ENCODE assay signal across 23 mouse cellular contexts in genomic region chr12:55448457-55448856, GRCm38 (mm10). TPM values are rescaled to one million over a fixed set of nuclear protein-coding genes. Genes with fewer than 3 reads are reported as not detected.
DNase-seq lines count a peak whose midpoint lies in the region; ATAC-seq and TF ChIP-seq lines count a peak whose summit lies in the region.
"Had no signal": no experiment of that assay in that cellular context is flagged by ENCODE, and none has a peak within 500 bp of the region (broad histone marks: within the 10 kb centered on the region; RNA-seq: fewer than 3 reads in every experiment).

No protein-coding gene starts in this region.

- H3K4me3 ChIP-seq in heart, embryonic 15.5 days, result no peak overlapping the region
- H3K4me3 ChIP-seq in heart, adult 2 months, result no peak overlapping the region
- no peak overlapping the region for H3K4me3 ChIP-seq in midbrain, embryonic 11.5 days (ENCODE audit: low read depth, low read length)
- H3K4me3 ChIP-seq in midbrain, embryonic 14.5 days (replicated peaks; ENCODE audit: low read depth, low read length), result no peak overlapping the region
- H3K4me3 ChIP-seq in stomach, postnatal 0 days (ENCODE audit: low read depth, low read length), result no peak overlapping the region
- H3K4me3 ChIP-seq: embryonic facial prominence, embryonic 12.5 days; embryonic facial prominence, embryonic 15.5 days; forebrain, embryonic 12.5 days; forebrain, embryonic 15.5 days; hindbrain, embryonic 12.5 days; hindbrain, embryonic 15.5 days had no signal

- H3K4me1 ChIP-seq in heart, embryonic 15.5 days (replicated peaks), result peaks cover 43% of the 10 kb centered on the region
- peaks cover 28% of the 10 kb centered on the region for H3K4me1 ChIP-seq in heart, adult 2 months (ENCODE audit: control insufficient read depth, insufficient read depth, low read length)
- peaks cover 10% of the 10 kb centered on the region for H3K4me1 ChIP-seq in midbrain, embryonic 11.5 days (ENCODE audit: control insufficient read depth, insufficient read depth, low read length)
- peaks cover 8% of the 10 kb centered on the region; the same call in 1 of the 2 replicates for H3K4me1 ChIP-seq in midbrain, embryonic 14.5 days (ENCODE audit: control insufficient read depth, insufficient read depth, low read length)
- H3K4me1 ChIP-seq in stomach, postnatal 0 days (replicated peaks; ENCODE audit: control insufficient read depth, insufficient read depth), result peaks cover 9% of the 10 kb centered on the region; the same call in 1 of the 2 replicates

- H3K27me3 ChIP-seq in heart, embryonic 15.5 days, result no peaks in the 10 kb centered on the region
- H3K27me3 ChIP-seq in heart, adult 2 months (ENCODE audit: control insufficient read depth, insufficient read depth, low read length), result no peaks in the 10 kb centered on the region
- H3K27me3 ChIP-seq in midbrain, embryonic 11.5 days (ENCODE audit: control insufficient read depth, insufficient read depth, low read length), result no peaks in the 10 kb centered on the region
- no peaks in the 10 kb centered on the region for H3K27me3 ChIP-seq in midbrain, embryonic 14.5 days (ENCODE audit: control insufficient read depth, insufficient read depth, low read length)
- H3K27me3 ChIP-seq in stomach, postnatal 0 days (ENCODE audit: control insufficient read depth, insufficient read depth, low read length), result no peaks in the 10 kb centered on the region
- H3K27me3 ChIP-seq: embryonic facial prominence, embryonic 12.5 days; embryonic facial prominence, embryonic 15.5 days; forebrain, embryonic 12.5 days; forebrain, embryonic 15.5 days; hindbrain, embryonic 12.5 days; hindbrain, embryonic 15.5 days had no signal

- DNase-seq in heart, adult 2 months, result no peak
- no peak for DNase-seq in midbrain, embryonic 11.5 days (ENCODE audit: low spot score, missing footprints)
- no peak for DNase-seq in midbrain, embryonic 14.5 days
- DNase-seq in stomach, postnatal 0 days (ENCODE audit: low spot score), result no peak
- DNase-seq in thymus, postnatal 36 days, result no peak
- DNase-seq: adrenal gland, adult 8-10 months; adrenal gland, postnatal 25 days; cerebellum, adult 18-20 months; cerebellum, adult 9-10 months; cerebellum, postnatal 25 days; gastrocnemius, postnatal 10 days; gastrocnemius, postnatal 36 days; heart, postnatal 14 days had no signal

- TF ChIP-seq POLR2A in heart, adult 2 months (IDR thresholded peaks at IDR 0.05; ENCODE audit: insufficient read depth, low read depth, low read length), result no peak

- no peak overlapping the region for H3K9ac ChIP-seq in heart, embryonic 15.5 days
- no peak overlapping the region for H3K9ac ChIP-seq in heart, adult 2 months (ENCODE audit: low read depth, low read length)
- H3K9ac ChIP-seq in midbrain, embryonic 11.5 days (ENCODE audit: low read length), result no peak overlapping the region
- no peak overlapping the region for H3K9ac ChIP-seq in midbrain, embryonic 14.5 days (replicated peaks; ENCODE audit: low read length)
- no peak overlapping the region for H3K9ac ChIP-seq in stomach, postnatal 0 days (ENCODE audit: low read length)
- H3K9ac ChIP-seq: embryonic facial prominence, embryonic 12.5 days; embryonic facial prominence, embryonic 15.5 days; forebrain, embryonic 12.5 days; forebrain, embryonic 15.5 days; hindbrain, embryonic 12.5 days; hindbrain, embryonic 15.5 days had no signal

- WGBS in heart, embryonic 15.5 days, result 70% methylated on average over 2 of the region's 2 CpGs
- 88% methylated on average over 2 of the region's 2 CpGs for WGBS in heart, adult 2 months
- 76% methylated on average over 2 of the region's 2 CpGs for WGBS in midbrain, embryonic 11.5 days
- 64% methylated on average over 2 of the region's 2 CpGs for WGBS in midbrain, embryonic 14.5 days
- 70% methylated on average over 2 of the region's 2 CpGs for WGBS in stomach, postnatal 0 days

- no peaks in the 10 kb centered on the region for H3K79me2 ChIP-seq in heart, adult 2 months (replicated peaks; ENCODE audit: control insufficient read depth, insufficient read depth, low read length)

- TF ChIP-seq CTCF in heart, adult 2 months (IDR thresholded peaks at IDR 0.05), result no peak
- TF ChIP-seq CTCF in stomach, postnatal 0 days (IDR thresholded peaks at IDR 0.05; ENCODE audit: low read depth), result no peak

- H3K27ac ChIP-seq in heart, embryonic 15.5 days, result peak overlapping the region; percentile 98; the same call in 1 of the 2 replicates
- H3K27ac ChIP-seq in heart, adult 2 months, result no peak overlapping the region
- no peak overlapping the region; the same call in 1 of the 2 replicates for H3K27ac ChIP-seq in midbrain, embryonic 11.5 days (ENCODE audit: low read depth, low read length)
- H3K27ac ChIP-seq in midbrain, embryonic 14.5 days (replicated peaks; ENCODE audit: low read depth, low read length), result no peak overlapping the region
- 0 out of 2 replicates have a peak overlapping the region, but pooled peaks have one; percentile 18 for H3K27ac ChIP-seq in stomach, postnatal 0 days (replicated peaks)
- H3K27ac ChIP-seq: embryonic facial prominence, embryonic 12.5 days; embryonic facial prominence, embryonic 15.5 days; forebrain, embryonic 12.5 days; forebrain, embryonic 15.5 days; hindbrain, embryonic 12.5 days; hindbrain, embryonic 15.5 days had no signal

- no peak for ATAC-seq in heart, embryonic 15.5 days (replicated peaks; ENCODE audit: insufficient number of reproducible peaks, insufficient read depth, low FRiP score, low read depth)
- ATAC-seq in midbrain, embryonic 11.5 days (ENCODE audit: low FRiP score), result peak; percentile 66; the same call in 1 of the 2 replicates
- ATAC-seq in midbrain, embryonic 14.5 days (ENCODE audit: low FRiP score, low TSS enrichment), result no peak
- no peak for ATAC-seq in stomach, postnatal 0 days (ENCODE audit: low FRiP score, low TSS enrichment)
- ATAC-seq: activated CD4-positive, CD25-positive, alpha-beta regulatory T cell, adult 4 months; CD4-positive, CD25-positive, alpha-beta regulatory T cell, adult 4 months; forebrain, embryonic 15.5 days had no signal

- no peak overlapping the region for H3K4me2 ChIP-seq in heart, embryonic 15.5 days
- no peak overlapping the region for H3K4me2 ChIP-seq in midbrain, embryonic 11.5 days
- H3K4me2 ChIP-seq in midbrain, embryonic 14.5 days (ENCODE audit: low read length), result no peak overlapping the region
- no peak overlapping the region for H3K4me2 ChIP-seq in stomach, postnatal 0 days (replicated peaks; ENCODE audit: low read depth)
- H3K4me2 ChIP-seq: embryonic facial prominence, embryonic 12.5 days; embryonic facial prominence, embryonic 15.5 days; forebrain, embryonic 12.5 days; forebrain, embryonic 15.5 days; heart, embryonic 11.5 days; hindbrain, embryonic 12.5 days; hindbrain, embryonic 15.5 days had no signal

- TF ChIP-seq EP300 in heart, adult 2 months (IDR thresholded peaks at IDR 0.05; ENCODE audit: insufficient read depth, low read depth, low read length), result no peak
- TF ChIP-seq EP300 in stomach, postnatal 0 days (optimal IDR thresholded peaks at IDR 0.05), result no peak

- intact Hi-C loops in heart, adult 2 months (cut with DNase I), result no loop called here

- H3K9me3 ChIP-seq in heart, embryonic 15.5 days (replicated peaks), result no peaks in the 10 kb centered on the region
- no peaks in the 10 kb centered on the region for H3K9me3 ChIP-seq in midbrain, embryonic 11.5 days (ENCODE audit: control insufficient read depth, low read length)
- H3K9me3 ChIP-seq in midbrain, embryonic 14.5 days (ENCODE audit: control insufficient read depth, low read length), result no peaks in the 10 kb centered on the region
- no peaks in the 10 kb centered on the region for H3K9me3 ChIP-seq in stomach, postnatal 0 days (ENCODE audit: control insufficient read depth, low read length)
- H3K9me3 ChIP-seq: embryonic facial prominence, embryonic 12.5 days; embryonic facial prominence, embryonic 15.5 days; forebrain, embryonic 12.5 days; forebrain, embryonic 15.5 days; hindbrain, embryonic 12.5 days; hindbrain, embryonic 15.5 days had no signal

- no peaks in the 10 kb centered on the region for H3K36me3 ChIP-seq in heart, embryonic 15.5 days
- no peaks in the 10 kb centered on the region; the same call in 1 of the 2 replicates for H3K36me3 ChIP-seq in heart, adult 2 months (ENCODE audit: control insufficient read depth, insufficient read depth, low read length)
- H3K36me3 ChIP-seq in midbrain, embryonic 11.5 days (ENCODE audit: control insufficient read depth, insufficient read depth, low read length), result no peaks in the 10 kb centered on the region
- H3K36me3 ChIP-seq in midbrain, embryonic 14.5 days (ENCODE audit: control insufficient read depth, insufficient read depth, low read length), result no peaks in the 10 kb centered on the region
- H3K36me3 ChIP-seq in stomach, postnatal 0 days (ENCODE audit: control insufficient read depth, insufficient read depth, low read length), result no peaks in the 10 kb centered on the region
- H3K36me3 ChIP-seq: embryonic facial prominence, embryonic 12.5 days; embryonic facial prominence, embryonic 15.5 days; forebrain, embryonic 12.5 days; forebrain, embryonic 15.5 days; hindbrain, embryonic 12.5 days; hindbrain, embryonic 15.5 days had no signal

RNA-seq across cellular contexts. Expression of gene Nfkbia, which starts 44.0 kb away (rescaled TPM):
- 61.4 and 82.5 TPM in 2 replicates for polyA plus RNA-seq in heart, embryonic 15.5 days (2015; fragmentation: Nextera tagmentation; extraction: Ambion mirVana)
- total RNA-seq in heart, adult 2 months (2021), result 10 to 100 TPM; 65.7 to 80.3 TPM
- polyA plus RNA-seq in heart, adult 2 months (2012; rRNA removed), result 86.0 and 106 TPM in 2 replicates
- 43.1 and 45.0 TPM in 2 replicates for polyA plus RNA-seq in midbrain, embryonic 11.5 days (2014; fragmentation: Nextera tagmentation; extraction: Ambion mirVana)
- 49.6 and 52.1 TPM in 2 replicates for polyA plus RNA-seq in midbrain, embryonic 14.5 days (2014; fragmentation: Nextera tagmentation; extraction: Ambion mirVana)
- 110 and 119 TPM in 2 replicates for polyA plus RNA-seq in stomach, postnatal 0 days (2015; fragmentation: Nextera tagmentation; extraction: Ambion mirVana)

Comparison
In these comparisons a context has a peak if more than half of its experiments do, and no peak if none do; other contexts are left out.
1. H3K27ac ChIP-seq: peak in heart, embryonic 15.5 days (single experiment) and stomach, postnatal 0 days (single experiment); none in heart, adult 2 months (single experiment), midbrain, embryonic 11.5 days (single experiment) and midbrain, embryonic 14.5 days (single experiment).